Comparison of ENCODE assay signal across 21 mouse cellular contexts in the genomic region with DNA sequence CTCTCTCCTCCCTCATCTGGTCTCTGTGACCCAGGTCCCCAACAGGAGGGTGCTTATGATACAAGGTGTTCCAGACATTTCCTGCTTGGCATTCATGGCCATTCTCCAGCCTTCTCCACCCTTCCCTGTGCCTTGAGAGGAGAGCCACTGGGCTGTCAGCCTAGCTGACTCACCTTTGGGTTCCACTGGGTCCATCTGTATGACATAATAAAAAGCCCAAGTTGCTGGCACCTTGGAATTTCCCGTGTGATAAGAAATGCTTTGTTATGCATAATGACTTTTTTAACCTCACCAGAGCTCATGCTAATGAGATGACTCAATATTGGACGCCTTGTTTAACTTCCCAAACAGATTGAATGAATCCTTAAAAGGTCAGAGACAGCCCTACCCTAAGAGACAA.
DNase-seq lines count a peak whose midpoint lies in the region; ATAC-seq and TF ChIP-seq lines count a peak whose summit lies in the region.
"Had no signal": no experiment of that assay in that cellular context is flagged by ENCODE, and none has a peak within 500 bp of the region (broad histone marks: within the 10 kb centered on the region; RNA-seq: fewer than 3 reads in every experiment).

No protein-coding gene starts in this region.

- WGBS in heart, embryonic 11.5 days (ENCODE audit: insufficient replicate concordance): 51% methylated on average over 2 of the region's 2 CpGs
- 21% methylated on average over 2 of the region's 2 CpGs for WGBS in large intestine, adult 2 months

- H3K4me3 ChIP-seq in heart, embryonic 11.5 days (ENCODE audit: low read depth, low read length): no peak overlapping the region
- H3K4me3 ChIP-seq in CH12.LX (replicated peaks in 1 of 3; ENCODE audit: low read depth in 2 of 3, low read length in 2 of 3, poor library complexity in 1 of 3): peak overlapping the region in 1 of 3 experiments; percentile 5
- H3K4me3 ChIP-seq: embryonic facial prominence, embryonic 12.5 days; limb, embryonic 13.5 days; liver, embryonic 15.5 days; midbrain, embryonic 10.5 days; neural tube, embryonic 12.5 days had no signal

- dilution Hi-C loops in CH12.LX (cut with MboI; ENCODE audit: extremely low pct_ligation_motif_present, extremely low pct_unique_long_range_greater_than_20kb, low sequenced_read_pairs): no loop called here

- peak; percentile 27 to 60 for DNase-seq in heart, adult 9 months (ENCODE audit: low spot score in 2 of 2)
- DNase-seq in CD4-positive helper T cell, adult 2 months (ENCODE audit: low read depth, low spot score): peak; percentile 6
- DNase-seq in CH12.LX (ENCODE audit: extremely low read depth) (peak; percentile 94), liver (no peak)
- peak; percentile 39 for DNase-seq in large intestine, adult 2 months (ENCODE audit: low read depth, low spot score)
- no peak for DNase-seq in layer of hippocampus, adult 9-10 months (ENCODE audit: low spot score)
- DNase-seq in left cerebral cortex, postnatal 25 days (ENCODE audit: low spot score in 2 of 2): no peak
- DNase-seq: adrenal gland, postnatal 25 days; cerebellum, adult 2 months; forebrain, postnatal 0 days; gastrocnemius, postnatal 14 days; kidney, adult 8-10 months; kidney, postnatal 4 days; lung, postnatal 14 days had no signal

- no peaks in the 10 kb centered on the region for H3K79me2 ChIP-seq in CH12.LX (replicated peaks; ENCODE audit: control insufficient read depth, extremely low read depth, insufficient read depth, poor library complexity, severe bottlenecking)

- H3K9me3 ChIP-seq in heart, embryonic 11.5 days (replicated peaks; ENCODE audit: control insufficient read depth, low read length): peaks cover 7% of the 10 kb centered on the region
- H3K9me3 ChIP-seq in CH12.LX (replicated peaks; ENCODE audit: low read length): peaks cover 27% of the 10 kb centered on the region
- H3K9me3 ChIP-seq: liver, embryonic 15.5 days had no signal

- no peak overlapping the region for H3K4me2 ChIP-seq in heart, embryonic 11.5 days
- peak overlapping the region; percentile 53 for H3K4me2 ChIP-seq in CH12.LX (ENCODE audit: insufficient read depth, low read depth, poor library complexity, severe bottlenecking)
- H3K4me2 ChIP-seq: embryonic facial prominence, embryonic 12.5 days; hindbrain, embryonic 14.5 days; limb, embryonic 13.5 days; liver, embryonic 15.5 days; neural tube, embryonic 12.5 days had no signal

- no peak; the same call in 1 of the 2 replicates for TF ChIP-seq RAD21 in CH12.LX (IDR thresholded peaks at IDR 0.05; ENCODE audit: low read depth, low read length)

- intact Hi-C loops in left cerebral cortex, postnatal 25 days (cut with DNase I): no loop called here

- no peaks in the 10 kb centered on the region for H3K36me3 ChIP-seq in heart, embryonic 11.5 days (ENCODE audit: control insufficient read depth, insufficient read depth, low read length)
- H3K36me3 ChIP-seq in CH12.LX (replicated peaks in 1 of 2; ENCODE audit: control insufficient read depth in 1 of 2, insufficient read depth in 1 of 2, low read length in 1 of 2): no peaks in the 10 kb centered on the region
- H3K36me3 ChIP-seq: embryonic facial prominence, embryonic 12.5 days; limb, embryonic 13.5 days; liver, embryonic 15.5 days; midbrain, embryonic 10.5 days; neural tube, embryonic 12.5 days had no signal

- in situ Hi-C loops in CH12.LX (cut with MboI; ENCODE audit: low pct_ligation_motif_present, low pct_unique_long_range_greater_than_20kb, low sequenced_read_pairs): no loop called here

- H3K9ac ChIP-seq in heart, embryonic 11.5 days (ENCODE audit: low read depth, low read length): no peak overlapping the region
- peak overlapping the region; percentile 16; the same call in 1 of the 2 replicates for H3K9ac ChIP-seq in CH12.LX (ENCODE audit: insufficient read depth, low read depth)
- H3K9ac ChIP-seq: embryonic facial prominence, embryonic 12.5 days; forebrain, postnatal 0 days; hindbrain, embryonic 14.5 days; limb, embryonic 13.5 days; liver, embryonic 15.5 days; neural tube, embryonic 12.5 days had no signal

- H3K27ac ChIP-seq in heart, embryonic 11.5 days (ENCODE audit: low read depth, low read length): no peak overlapping the region
- peak overlapping the region; percentile 78 for H3K27ac ChIP-seq in CH12.LX (ENCODE audit: insufficient read depth, low read depth)
- H3K27ac ChIP-seq: embryonic facial prominence, embryonic 12.5 days; hindbrain, embryonic 14.5 days; limb, embryonic 13.5 days; liver, embryonic 15.5 days; midbrain, embryonic 10.5 days; neural tube, embryonic 12.5 days had no signal

- no peaks in the 10 kb centered on the region for H3K27me3 ChIP-seq in heart, embryonic 11.5 days (ENCODE audit: control insufficient read depth, insufficient read depth, low read length)
- no peaks in the 10 kb centered on the region for H3K27me3 ChIP-seq in CH12.LX (replicated peaks)
- H3K27me3 ChIP-seq: embryonic facial prominence, embryonic 12.5 days; limb, embryonic 13.5 days; liver, embryonic 15.5 days; neural tube, embryonic 12.5 days had no signal

- no peak for ATAC-seq in heart, embryonic 11.5 days (replicated peaks; ENCODE audit: insufficient number of reproducible peaks, low FRiP score, low TSS enrichment)
- ATAC-seq: forebrain, postnatal 0 days had no signal

- TF ChIP-seq EP300 in CH12.LX (IDR thresholded peaks at IDR 0.05; ENCODE audit: low read length): peak; percentile 95

- TF ChIP-seq CTCF in CH12.LX (conservative IDR thresholded peaks at IDR 0.05 in 1 of 2, IDR thresholded peaks at IDR 0.05 in 1 of 2; ENCODE audit: low read depth in 2 of 2, low read length in 2 of 2): no peak

- 0 out of 2 replicates have a peak, but pooled peaks cover 3% of the 10 kb centered on the region for H3K4me1 ChIP-seq in heart, embryonic 11.5 days (ENCODE audit: control insufficient read depth, insufficient read depth, low read length)
- peaks cover 21 to 40% of the 10 kb centered on the region in 2 experiments for H3K4me1 ChIP-seq in CH12.LX (ENCODE audit: control insufficient read depth in 1 of 2, insufficient read depth in 2 of 2)
- H3K4me1 ChIP-seq: liver, embryonic 15.5 days; neural tube, embryonic 12.5 days had no signal

- TF ChIP-seq POLR2A in CH12.LX (IDR thresholded peaks at IDR 0.05; ENCODE audit: low read depth, low read length): no peak; the same call in 1 of the 2 replicates

TF ChIP-seq in CH12.LX, 34 proteins besides CTCF, POLR2A, EP300 and RAD21:
- no peak; the same call in 1 of the 2 replicates for TF ChIP-seq GABPA (IDR thresholded peaks at IDR 0.05; ENCODE audit: insufficient replicate concordance, low read depth, low read length)
- TF ChIP-seq ZNF384 (IDR thresholded peaks at IDR 0.05; ENCODE audit: low read depth, low read length): peak; percentile 70
- 0 out of 2 replicates have a peak, but pooled peaks have one; percentile 24 for TF ChIP-seq MAZ (IDR thresholded peaks at IDR 0.05; ENCODE audit: low read depth, low read length)
- no peak for TF ChIP-seq HCFC1 (IDR thresholded peaks at IDR 0.05; ENCODE audit: low read depth, low read length)
- TF ChIP-seq BHLHE40 (IDR thresholded peaks at IDR 0.05; ENCODE audit: low read depth, low read length): peak; percentile 85
- 0 out of 2 replicates have a peak, but pooled peaks have one; percentile 66 for TF ChIP-seq MYC (IDR thresholded peaks at IDR 0.05; ENCODE audit: low read depth, low read length)
- peak; percentile 96 for TF ChIP-seq IRF4 (IDR thresholded peaks at IDR 0.05; ENCODE audit: low read depth, low read length)
- TF ChIP-seq NRF1 (IDR thresholded peaks at IDR 0.05; ENCODE audit: low read depth, low read length): no peak
- TF ChIP-seq TBP (conservative IDR thresholded peaks at IDR 0.05; ENCODE audit: low read depth, low read length): 0 out of 2 replicates have a peak, but pooled peaks have one; percentile 58
- peak; percentile 86; the same call in 1 of the 2 replicates for TF ChIP-seq RCOR1 (conservative IDR thresholded peaks at IDR 0.05; ENCODE audit: low read depth, low read length)
- peak; percentile 99 for TF ChIP-seq ETS1 (conservative IDR thresholded peaks at IDR 0.05; ENCODE audit: low read depth, low read length)
- TF ChIP-seq JUN (IDR thresholded peaks at IDR 0.05; ENCODE audit: insufficient read depth, low read depth, low read length): peak; percentile 93
- TF ChIP-seq MEF2A (IDR thresholded peaks at IDR 0.05; ENCODE audit: borderline replicate concordance, low read depth, low read length): peak; percentile 90
- no peak for TF ChIP-seq NELFE (IDR thresholded peaks at IDR 0.05; ENCODE audit: low read depth, low read length)
- TF ChIP-seq USF2 (conservative IDR thresholded peaks at IDR 0.05; ENCODE audit: low read depth, low read length): no peak
- TF ChIP-seq JUND (conservative IDR thresholded peaks at IDR 0.05; ENCODE audit: low read depth, low read length): peak; percentile 94
- peak; percentile 80 for TF ChIP-seq MAFK (IDR thresholded peaks at IDR 0.05; ENCODE audit: insufficient replicate concordance, low read length)
- TF ChIP-seq TCF12 (IDR thresholded peaks at IDR 0.05; ENCODE audit: low read depth, low read length): peak; percentile 89
- peak; percentile 74 for TF ChIP-seq CHD2 (IDR thresholded peaks at IDR 0.05; ENCODE audit: low read length)

Comparison
In these comparisons a context has a peak if more than half of its experiments do, and no peak if none do; other contexts are left out.
1. DNase-seq: peak in heart, adult 9 months (2 of 2), CD4-positive helper T cell, adult 2 months (single experiment), CH12.LX (single experiment) and large intestine, adult 2 months (single experiment); none in liver (single experiment), layer of hippocampus, adult 9-10 months (single experiment) and left cerebral cortex, postnatal 25 days (0 of 2).